Mouse (Mus musculus) MEL-GATA-1-ER (cell line): ENCODE data around the gene Abca1.

Source experiments
- DNase-seq: peaks from one replicate; pipeline ENCODE4 v3.0.0-alpha.2; 2012; ENCODE audit warnings: low read depth; ENCODE audit errors: extremely low read depth

Gene Abca1

GRCm38 (mm10) chr4:53122310-53122709 is 37.4 kb downstream of the Abca1 start:
- DNase-seq = no peak

- peak; percentile 99 for DNase-seq
These were observed 38.0 kb downstream of the Abca1 start for GRCm38 (mm10) chr4:53121516-53122227.

GRCm38 (mm10) chr4:53121084-53121483 is 38.6 kb downstream of the Abca1 start:
- peak; percentile 88 for DNase-seq

- DNase-seq = no peak
These were observed 39.5 kb downstream of the Abca1 start for GRCm38 (mm10) chr4:53120038-53120685.

GRCm38 (mm10) chr4:53118643-53119042 is 41.1 kb downstream of the Abca1 start:
- no peak for DNase-seq

GRCm38 (mm10) chr4:53117610-53118009 is 42.1 kb downstream of the Abca1 start:
- no peak for DNase-seq

GRCm38 (mm10) chr4:53117076-53117475 is 42.6 kb downstream of the Abca1 start:
- DNase-seq = no peak

GRCm38 (mm10) chr4:53115866-53116265 is 43.8 kb downstream of the Abca1 start:
- peak; percentile 70 for DNase-seq

- no peak for DNase-seq
These were observed 44.3 kb downstream of the Abca1 start for GRCm38 (mm10) chr4:53115410-53115809.

GRCm38 (mm10) chr4:53111919-53112355 is 47.8 kb downstream of the Abca1 start:
- DNase-seq = no peak

GRCm38 (mm10) chr4:53110356-53110755 is 49.3 kb downstream of the Abca1 start:
- no peak for DNase-seq

- DNase-seq = no peak
These were observed 50.2 kb downstream of the Abca1 start for GRCm38 (mm10) chr4:53109381-53109928.

GRCm38 (mm10) chr4:53108194-53108593 is 51.5 kb downstream of the Abca1 start:
- DNase-seq = no peak

GRCm38 (mm10) chr4:53106732-53107131 is 53.0 kb downstream of the Abca1 start:
- no peak for DNase-seq

- DNase-seq = no peak
These were observed 53.6 kb downstream of the Abca1 start for GRCm38 (mm10) chr4:53106071-53106470.

- no peak for DNase-seq
These were observed 55.1 kb downstream of the Abca1 start for GRCm38 (mm10) chr4:53104634-53105033.

GRCm38 (mm10) chr4:53102529-53102928 is 57.2 kb downstream of the Abca1 start:
- no peak for DNase-seq

- DNase-seq = no peak
These were observed 58.4 kb downstream of the Abca1 start for GRCm38 (mm10) chr4:53101306-53101705.

GRCm38 (mm10) chr4:53100492-53100891 is 59.2 kb downstream of the Abca1 start:
- DNase-seq = no peak

- DNase-seq = no peak
These were observed 64.8 kb downstream of the Abca1 start for GRCm38 (mm10) chr4:53094850-53095249.

- DNase-seq = no peak
These were observed 65.4 kb downstream of the Abca1 start for GRCm38 (mm10) chr4:53094331-53094730.

GRCm38 (mm10) chr4:53093615-53094014 is 66.1 kb downstream of the Abca1 start:
- no peak for DNase-seq

GRCm38 (mm10) chr4:53089641-53090040 is 70.1 kb downstream of the Abca1 start:
- DNase-seq = no peak
